Mouse (Mus musculus) mesoderm, embryonic 11.5 days (tissue): ENCODE measurements around the gene Gm45711.

Experiments
- DNase-seq: peaks from one replicate; pipeline ENCODE4 v3.0.0-alpha.2; 2012; ENCODE audit warnings: low read depth, low spot score

Gene Gm45711

GRCm38 (mm10) chr8:104242038-104242644, 67.7 kb downstream of the Gm45711 start:
- no peak for DNase-seq

- no peak for DNase-seq
Observed at GRCm38 (mm10) chr8:104239418-104239861, 70.4 kb downstream of the Gm45711 start.

- no peak for DNase-seq
Observed at GRCm38 (mm10) chr8:104234573-104234972, 75.3 kb downstream of the Gm45711 start.

GRCm38 (mm10) chr8:104232919-104233318, 77.0 kb downstream of the Gm45711 start:
- DNase-seq = no peak

- DNase-seq = no peak
Observed at GRCm38 (mm10) chr8:104232039-104232438, 77.8 kb downstream of the Gm45711 start.
